ENCODE assay signal across 11 mouse cellular contexts in genomic region chr12:3980991-3981349, GRCm38 (mm10). TPM values are rescaled to one million over a fixed set of nuclear protein-coding genes. Genes with fewer than 3 reads are reported as not detected.
DNase-seq lines count a peak whose midpoint lies in the region; ATAC-seq and TF ChIP-seq lines count a peak whose summit lies in the region.
"Had no signal": no experiment of that assay in that cellular context is flagged by ENCODE, and none has a peak within 500 bp of the region (broad histone marks: within the 10 kb centered on the region; RNA-seq: fewer than 3 reads in every experiment).

No protein-coding gene starts in this region.

- no peak for ATAC-seq in heart, postnatal 0 days (ENCODE audit: insufficient read depth, low read depth)
- ATAC-seq in forebrain, postnatal 0 days = no peak; the same call in none of the 2 replicates
- ATAC-seq in monocyte, adult 5-6 weeks (replicated peaks; ENCODE audit: insufficient number of reproducible peaks, low FRiP score, low TSS enrichment, poor library complexity, severe bottlenecking) = no peak

- H3K9ac ChIP-seq in heart, postnatal 0 days (replicated peaks; ENCODE audit: low read depth, low read length) = no peak overlapping the region
- H3K9ac ChIP-seq in forebrain, postnatal 0 days = no peak overlapping the region

- no peaks in the 10 kb centered on the region; the same call in 1 of the 2 replicates for H3K36me3 ChIP-seq in heart, postnatal 0 days (replicated peaks; ENCODE audit: control insufficient read depth, insufficient read depth, low read length)
- peaks cover 48% of the 10 kb centered on the region for H3K36me3 ChIP-seq in forebrain, postnatal 0 days (ENCODE audit: insufficient read depth)
- H3K36me3 ChIP-seq in midbrain, embryonic 10.5 days = peaks cover 27% of the 10 kb centered on the region
- H3K36me3 ChIP-seq: G1E had no signal

- TF ChIP-seq POLR2A in bone marrow macrophage, adult 2 months (IDR thresholded peaks at IDR 0.05; ENCODE audit: borderline replicate concordance, low read depth, low read length) = no peak

- no peaks in the 10 kb centered on the region for H3K27me3 ChIP-seq in heart, postnatal 0 days (ENCODE audit: control insufficient read depth, insufficient read depth, low read length)
- H3K27me3 ChIP-seq in forebrain, postnatal 0 days (ENCODE audit: insufficient read depth, low read length) = no peaks in the 10 kb centered on the region
- peaks cover 21% of the 10 kb centered on the region for H3K27me3 ChIP-seq in midbrain, embryonic 10.5 days (ENCODE audit: low read depth, poor library complexity, severe bottlenecking)

- no peak for TF ChIP-seq EP300 in heart, postnatal 0 days (IDR thresholded peaks at IDR 0.05; ENCODE audit: low read depth)

- H3K4me3 ChIP-seq in heart, postnatal 0 days (ENCODE audit: low read depth, low read length) = peak overlapping the region; percentile 45
- H3K4me3 ChIP-seq in bone marrow macrophage, adult 2 months (ENCODE audit: insufficient read depth, low read length) = no peak overlapping the region
- H3K4me3 ChIP-seq in forebrain, postnatal 0 days (ENCODE audit: low read depth, low read length) = no peak overlapping the region
- peak overlapping the region; percentile 61 for H3K4me3 ChIP-seq in midbrain, embryonic 10.5 days

- no peak for TF ChIP-seq CTCF in heart, postnatal 0 days (IDR thresholded peaks at IDR 0.05; ENCODE audit: low read depth)
- TF ChIP-seq CTCF in bone marrow macrophage, adult 2 months (IDR thresholded peaks at IDR 0.05; ENCODE audit: low read depth, low read length) = no peak
- no peak for TF ChIP-seq CTCF in forebrain, postnatal 0 days (IDR thresholded peaks at IDR 0.05; ENCODE audit: low read depth)

- peak overlapping the region; percentile 81 for H3K4me2 ChIP-seq in heart, postnatal 0 days (ENCODE audit: low read depth, low read length)
- peak overlapping the region; percentile 85 for H3K4me2 ChIP-seq in forebrain, postnatal 0 days (ENCODE audit: low read depth)

- peaks cover 4% of the 10 kb centered on the region; the same call in 1 of the 2 replicates for H3K4me1 ChIP-seq in heart, postnatal 0 days (ENCODE audit: control insufficient read depth, insufficient read depth)
- H3K4me1 ChIP-seq in bone marrow macrophage, adult 2 months (ENCODE audit: control insufficient read depth, insufficient read depth, low read length) = peaks cover 7% of the 10 kb centered on the region
- 0 out of 2 replicates have a peak, but pooled peaks cover 4% of the 10 kb centered on the region for H3K4me1 ChIP-seq in forebrain, postnatal 0 days (ENCODE audit: insufficient read depth)
- H3K4me1 ChIP-seq in midbrain, embryonic 10.5 days = peaks cover 21% of the 10 kb centered on the region

- H3K9me3 ChIP-seq in heart, postnatal 0 days (replicated peaks; ENCODE audit: control insufficient read depth, low read length) = no peaks in the 10 kb centered on the region
- H3K9me3 ChIP-seq in forebrain, postnatal 0 days (ENCODE audit: low read length) = no peaks in the 10 kb centered on the region
- no peaks in the 10 kb centered on the region for H3K9me3 ChIP-seq in midbrain, embryonic 10.5 days (replicated peaks)
- H3K9me3 ChIP-seq: G1E had no signal

- no peak overlapping the region for H3K27ac ChIP-seq in heart, postnatal 0 days (ENCODE audit: low read depth)
- peak overlapping the region; percentile 32 for H3K27ac ChIP-seq in bone marrow macrophage, adult 2 months (ENCODE audit: insufficient read depth, low read depth, low read length)
- no peak overlapping the region for H3K27ac ChIP-seq in forebrain, postnatal 0 days (ENCODE audit: low read depth, low read length)
- no peak overlapping the region for H3K27ac ChIP-seq in midbrain, embryonic 10.5 days (replicated peaks)

- DNase-seq in heart, postnatal 0 days (ENCODE audit: low spot score) = no peak
- no peak for DNase-seq in heart, adult 11 months
- no peak for DNase-seq in forebrain, postnatal 0 days
- no peak for DNase-seq in midbrain, embryonic 10.5 days (ENCODE audit: low spot score)
- no peak for DNase-seq in urinary bladder, postnatal 10 days (ENCODE audit: low spot score)
- DNase-seq in MN1 (ENCODE audit: low spot score) = no peak

- WGBS in heart, postnatal 0 days = 81% methylated on average over 1 of the region's 1 CpGs
- 83% methylated on average over 1 of the region's 1 CpGs for WGBS in forebrain, postnatal 0 days
- WGBS in midbrain, embryonic 10.5 days = 48% methylated on average over 1 of the region's 1 CpGs

RNA-seq across cellular contexts. Expression of gene Pomc, which starts 26.2 kb away (rescaled TPM):
- total RNA-seq in heart, postnatal 0 days (2014; rRNA removed; ENCODE audit: low replicate concordance) = not detected in 2 replicates
- polyA plus RNA-seq in heart, postnatal 0 days (2015; fragmentation: Nextera tagmentation; extraction: Ambion mirVana) = 1.2 and 1.8 TPM in 2 replicates
- polyA plus RNA-seq in bone marrow macrophage, adult 2 months (2012; ENCODE audit: insufficient read depth, insufficient read length, missing spikeins) = not detected in 2 replicates
- total RNA-seq in forebrain, postnatal 0 days (2014; rRNA removed) = 3.9 and 6.7 TPM in 2 replicates
- 3.7 and 4.8 TPM in 2 replicates for polyA plus RNA-seq in forebrain, postnatal 0 days (2015; fragmentation: Nextera tagmentation; extraction: Ambion mirVana)
- 7.8 and 8.2 TPM in 2 replicates for polyA plus RNA-seq in midbrain, embryonic 10.5 days (2016; fragmentation: Nextera tagmentation; extraction: Ambion mirVana)
- total RNA-seq in monocyte, adult 5-6 weeks (2017) = not detected in 3 replicates
- total RNA-seq: common myeloid progenitor, adult 5-6 weeks; G1E had no signal
- polyA plus RNA-seq: G1E; liver, adult 2 months had no signal

RNA-seq across cellular contexts. Expression of gene Efr3b, which starts 57.7 kb away (rescaled TPM):
- total RNA-seq in heart, postnatal 0 days (2014; rRNA removed; ENCODE audit: low replicate concordance) = 6.8 TPM in 2 replicates
- polyA plus RNA-seq in heart, postnatal 0 days (2015; fragmentation: Nextera tagmentation; extraction: Ambion mirVana) = 1.6 TPM in 2 replicates
- 3.2 and 4.6 TPM in 2 replicates for polyA plus RNA-seq in bone marrow macrophage, adult 2 months (2012; ENCODE audit: insufficient read depth, insufficient read length, missing spikeins)
- total RNA-seq in forebrain, postnatal 0 days (2014; rRNA removed) = 65.7 and 86.6 TPM in 2 replicates
- polyA plus RNA-seq in forebrain, postnatal 0 days (2015; fragmentation: Nextera tagmentation; extraction: Ambion mirVana) = 16.5 and 25.5 TPM in 2 replicates
- polyA plus RNA-seq in midbrain, embryonic 10.5 days (2016; fragmentation: Nextera tagmentation; extraction: Ambion mirVana) = 8.4 and 13.4 TPM in 2 replicates
- total RNA-seq in monocyte, adult 5-6 weeks (2017) = not detected in 3 replicates
- polyA plus RNA-seq: G1E had no signal

Comparison
In these comparisons a context has a peak if more than half of its experiments do, and no peak if none do; other contexts are left out.
1. H3K4me3 ChIP-seq: peak in heart, postnatal 0 days (single experiment) and midbrain, embryonic 10.5 days (single experiment); none in bone marrow macrophage, adult 2 months (single experiment) and forebrain, postnatal 0 days (single experiment).